Mouse (Mus musculus): ENCODE results near the gene Armh1. TPM values are rescaled to one million over a fixed set of nuclear protein-coding genes. Genes with fewer than 3 reads are reported as not detected.
A peak's percentile ranks its signal among the peaks of the same experiment; 100 is the strongest.

The Armh1 gene
- not detected in 2 replicates for total RNA-seq (2014; rRNA removed)
- polyA plus RNA-seq (2012; rRNA removed) = not detected in 2 replicates

DNA sequence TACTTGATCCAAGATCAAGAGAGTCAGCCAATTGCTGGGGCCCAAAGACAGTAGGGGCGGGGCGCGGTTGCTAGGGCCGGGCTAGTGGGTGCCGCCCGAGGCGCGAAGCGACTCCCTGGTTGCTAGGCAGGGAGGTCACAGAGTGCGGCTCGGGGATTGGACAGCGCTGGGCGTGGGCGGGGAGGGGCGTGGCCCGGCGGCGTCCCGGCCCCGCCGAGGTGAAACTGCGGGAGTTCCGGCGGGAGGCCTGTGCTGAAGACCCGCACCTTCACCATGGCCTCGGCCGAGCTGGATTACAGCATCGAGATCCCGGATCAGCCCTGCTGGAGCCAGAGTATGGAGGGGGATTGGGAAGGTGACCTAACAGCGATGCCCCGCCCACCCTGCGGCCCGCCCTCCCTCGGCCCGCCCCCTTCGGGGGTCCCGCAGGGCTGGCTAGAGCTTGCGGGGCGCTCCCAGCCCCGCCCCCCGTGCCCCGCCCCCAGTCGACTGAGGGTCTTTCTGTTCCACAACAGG, at the start of gene Armh1, which contains the start of gene Tmem53:
Gene Armh1 (minus strand): TSS at position 325 of the 516 bp plus-strand sequence.
Gene Tmem53 (plus strand): TSS at position 151 of the 516 bp plus-strand sequence.
- TF ChIP-seq POLR2A (IDR thresholded peaks at IDR 0.05; ENCODE audit: extremely low read depth, insufficient read depth, low read length) (peak; percentile 61; the same call in 1 of the 2 replicates), CTCF (IDR thresholded peaks at IDR 0.05; ENCODE audit: low read depth, low read length) (no peak)
- H3K27me3 ChIP-seq (ENCODE audit: control insufficient read depth, insufficient read depth, low read length) = no peaks in the 10 kb centered on the region
- 0% methylated on average over 42 of the region's 43 CpGs for WGBS
- H3K9ac ChIP-seq (ENCODE audit: low read depth, low read length) = peak within 1 kb of the TSS; percentile 62
- peak within 1 kb of the TSS; percentile 89 for H3K27ac ChIP-seq (replicated peaks; ENCODE audit: insufficient read depth, low read depth, low read length)
- H3K4me1 ChIP-seq (ENCODE audit: control insufficient read depth, insufficient read depth, low read length) = peaks cover 17% of the 10 kb centered on the region
- peak within 1 kb of the TSS; percentile 66 for H3K4me3 ChIP-seq (ENCODE audit: insufficient read depth, low read depth, low read length)
- peak; percentile 79 for DNase-seq (ENCODE audit: extremely low read depth, low read depth, low spot score)
- H3K79me2 ChIP-seq (ENCODE audit: control insufficient read depth, insufficient read depth, low read length) = peaks cover 6% of the 10 kb centered on the region; the same call in 1 of the 2 replicates
- no peaks in the 10 kb centered on the region for H3K36me3 ChIP-seq (ENCODE audit: control insufficient read depth, insufficient read depth, low read length)

- DNase-seq (ENCODE audit: extremely low read depth, low read depth, low spot score) = no peak
- H3K27me3 ChIP-seq (ENCODE audit: control insufficient read depth, insufficient read depth, low read length) = peaks cover 12% of the 10 kb centered on the region; the same call in 1 of the 2 replicates
- no peak overlapping the region for H3K9ac ChIP-seq (ENCODE audit: low read depth, low read length)
- no peaks in the 10 kb centered on the region for H3K36me3 ChIP-seq (ENCODE audit: control insufficient read depth, insufficient read depth, low read length)
- WGBS = 92% methylated on average over 10 of the region's 10 CpGs
- TF ChIP-seq CTCF (IDR thresholded peaks at IDR 0.05; ENCODE audit: low read depth, low read length) (no peak), POLR2A (IDR thresholded peaks at IDR 0.05; ENCODE audit: extremely low read depth, insufficient read depth, low read length) (no peak)
- H3K4me1 ChIP-seq (ENCODE audit: control insufficient read depth, insufficient read depth, low read length) = peaks cover 6% of the 10 kb centered on the region; the same call in 1 of the 2 replicates
- no peak overlapping the region for H3K4me3 ChIP-seq (ENCODE audit: insufficient read depth, low read depth, low read length)
- no peaks in the 10 kb centered on the region for H3K79me2 ChIP-seq (ENCODE audit: control insufficient read depth, insufficient read depth, low read length)
- H3K27ac ChIP-seq (replicated peaks; ENCODE audit: insufficient read depth, low read depth, low read length) = no peak overlapping the region
Measured at GRCm38 (mm10) chr4:117299921-117300320, 48.0 kb upstream of the Armh1 start.

- H3K79me2 ChIP-seq (ENCODE audit: control insufficient read depth, insufficient read depth, low read length) = no peaks in the 10 kb centered on the region
Measured at GRCm38 (mm10) chr4:117297819-117298218, 45.9 kb upstream of the Armh1 start.

DNA sequence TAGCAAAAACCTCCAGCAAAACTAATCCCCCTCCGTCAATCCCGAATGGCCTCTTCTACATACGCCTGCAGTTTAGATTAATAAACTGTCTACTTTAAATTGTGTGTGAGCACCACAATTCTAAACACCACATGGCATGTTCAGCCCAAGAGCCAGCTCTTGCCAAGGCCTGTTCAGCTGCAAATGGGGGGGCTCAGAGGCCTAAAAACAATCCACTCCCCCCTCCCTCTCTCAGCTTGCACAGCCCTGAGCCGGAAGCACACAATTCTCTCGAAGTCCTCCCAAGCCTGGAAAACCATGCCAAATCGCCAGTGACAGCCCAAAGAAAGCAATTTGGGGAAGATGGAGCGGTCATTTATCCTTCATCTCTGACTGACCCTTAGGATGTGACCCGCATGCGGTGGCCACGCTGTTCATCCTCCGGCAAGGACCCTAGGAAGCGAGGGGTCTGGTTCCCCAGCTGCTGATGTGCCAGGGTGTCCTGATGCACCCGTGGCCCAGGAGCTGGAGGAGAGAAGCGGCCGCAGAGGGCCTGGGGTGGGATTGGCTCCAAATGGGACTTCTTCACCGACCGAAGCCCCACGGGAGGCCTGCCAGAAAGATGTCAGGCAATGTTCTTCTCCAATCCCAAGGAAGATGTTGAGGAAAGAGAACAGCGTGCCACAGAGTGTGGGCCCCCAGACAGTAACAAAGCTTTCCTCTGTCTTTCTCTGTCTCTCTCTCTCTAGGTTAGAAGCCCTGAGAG, 45.1 kb upstream of the Armh1 start:
- WGBS = 91% methylated on average over 19 of the region's 19 CpGs
- Histone ChIP-seq H3K36me3 (ENCODE audit: control insufficient read depth, insufficient read depth, low read length) (no peaks in the 10 kb centered on the region), H3K4me1 (ENCODE audit: control insufficient read depth, insufficient read depth, low read length) (no peaks in the 10 kb centered on the region), H3K9ac (ENCODE audit: low read depth, low read length) (no peak overlapping the region), H3K27ac (replicated peaks; ENCODE audit: insufficient read depth, low read depth, low read length) (no peak overlapping the region), H3K79me2 (ENCODE audit: control insufficient read depth, insufficient read depth, low read length) (no peaks in the 10 kb centered on the region), H3K4me3 (ENCODE audit: insufficient read depth, low read depth, low read length) (no peak overlapping the region), H3K27me3 (ENCODE audit: control insufficient read depth, insufficient read depth, low read length) (peaks cover 3% of the 10 kb centered on the region; the same call in 1 of the 2 replicates)
- TF ChIP-seq CTCF (IDR thresholded peaks at IDR 0.05; ENCODE audit: low read depth, low read length) (no peak), POLR2A (IDR thresholded peaks at IDR 0.05; ENCODE audit: extremely low read depth, insufficient read depth, low read length) (no peak)
- no peak for DNase-seq (ENCODE audit: extremely low read depth, low read depth, low spot score)

More at GRCm38 (mm10) chr4:117297819-117298218, 45.9 kb upstream of the Armh1 start:
- TF ChIP-seq CTCF (IDR thresholded peaks at IDR 0.05; ENCODE audit: low read depth, low read length) = no peak
- no peak overlapping the region for H3K4me3 ChIP-seq (ENCODE audit: insufficient read depth, low read depth, low read length)
- H3K27me3 ChIP-seq (ENCODE audit: control insufficient read depth, insufficient read depth, low read length) = peaks cover 3% of the 10 kb centered on the region; the same call in 1 of the 2 replicates
- no peak for DNase-seq (ENCODE audit: extremely low read depth, low read depth, low spot score)
- no peaks in the 10 kb centered on the region for H3K36me3 ChIP-seq (ENCODE audit: control insufficient read depth, insufficient read depth, low read length)
- WGBS = 87% methylated on average over 9 of the region's 9 CpGs
- no peak overlapping the region for H3K27ac ChIP-seq (replicated peaks; ENCODE audit: insufficient read depth, low read depth, low read length)
- H3K4me1 ChIP-seq (ENCODE audit: control insufficient read depth, insufficient read depth, low read length) = no peaks in the 10 kb centered on the region
- no peak overlapping the region for H3K9ac ChIP-seq (ENCODE audit: low read depth, low read length)

GRCm38 (mm10) chr4:117291696-117292095, 39.8 kb upstream of the Armh1 start:
- no peak for DNase-seq (ENCODE audit: extremely low read depth, low read depth, low spot score)
- no peak overlapping the region for H3K4me3 ChIP-seq (ENCODE audit: insufficient read depth, low read depth, low read length)
- no peak overlapping the region for H3K9ac ChIP-seq (ENCODE audit: low read depth, low read length)
- 62% methylated on average over 2 of the region's 2 CpGs for WGBS
- H3K36me3 ChIP-seq (ENCODE audit: control insufficient read depth, insufficient read depth, low read length) = no peaks in the 10 kb centered on the region
- H3K4me1 ChIP-seq (ENCODE audit: control insufficient read depth, insufficient read depth, low read length) = peaks cover 10% of the 10 kb centered on the region; the same call in 1 of the 2 replicates
- H3K27ac ChIP-seq (replicated peaks; ENCODE audit: insufficient read depth, low read depth, low read length) = no peak overlapping the region
- H3K79me2 ChIP-seq (ENCODE audit: control insufficient read depth, insufficient read depth, low read length) = no peaks in the 10 kb centered on the region; the same call in 1 of the 2 replicates
- no peaks in the 10 kb centered on the region; the same call in 1 of the 2 replicates for H3K27me3 ChIP-seq (ENCODE audit: control insufficient read depth, insufficient read depth, low read length)
- no peak for TF ChIP-seq POLR2A (IDR thresholded peaks at IDR 0.05; ENCODE audit: extremely low read depth, insufficient read depth, low read length)
- no peak for TF ChIP-seq CTCF (IDR thresholded peaks at IDR 0.05; ENCODE audit: low read depth, low read length)
